Mouse (Mus musculus) urinary bladder, postnatal 4 days (tissue): ENCODE data around the gene Ptprm.

Source experiments
- DNase-seq, 2 experiments: peaks; one replicate each; pipeline ENCODE4 v3.0.0; 2021 to 2022; ENCODE audit warnings: low spot score in 2 of 2

Gene Ptprm

DNA sequence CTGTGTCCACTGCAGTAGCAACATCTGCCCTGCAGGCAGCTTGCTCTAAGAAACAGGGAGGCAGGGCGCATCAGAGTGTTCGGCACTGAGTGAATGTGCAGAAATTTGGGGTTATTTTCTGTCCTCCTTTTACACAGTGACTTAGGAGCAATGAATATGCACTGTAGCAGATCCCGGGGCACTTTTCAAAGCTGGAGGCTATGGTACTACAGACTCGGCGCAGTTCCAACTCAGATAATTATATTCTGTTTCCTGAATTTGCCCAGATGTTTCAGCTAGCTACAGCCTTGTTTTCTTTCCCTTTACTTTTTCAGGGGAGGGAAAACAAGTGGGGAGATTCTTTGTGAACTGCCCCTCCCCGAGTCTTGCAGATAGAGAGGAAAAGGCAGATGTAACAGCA is 281.1 kb downstream of the Ptprm start:
- DNase-seq = no peak

- DNase-seq = no peak
Observed at GRCm38 (mm10) chr17:67071231-67072009, 282.8 kb downstream of the Ptprm start.

DNA sequence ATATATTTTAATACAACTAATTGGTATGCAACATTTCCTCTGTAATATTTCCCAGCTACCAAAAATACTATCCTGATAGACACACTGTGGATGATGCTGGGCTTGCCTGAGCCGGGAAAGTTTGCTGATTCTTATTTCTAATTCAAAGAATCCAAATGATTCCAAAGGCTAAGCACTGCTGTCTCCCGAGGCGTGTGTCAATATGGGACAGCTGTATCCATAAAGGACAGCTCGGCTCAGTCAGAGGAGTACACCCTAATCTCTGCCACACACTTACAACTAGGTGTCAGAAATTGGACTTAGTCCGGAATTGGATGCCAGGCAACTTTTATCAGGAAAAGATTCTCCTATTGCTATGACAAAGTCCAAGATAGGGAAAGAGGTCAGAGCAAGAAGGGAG is 290.6 kb downstream of the Ptprm start:
- DNase-seq = no peak

GRCm38 (mm10) chr17:67055681-67056080 is 298.6 kb downstream of the Ptprm start:
- no peak for DNase-seq

GRCm38 (mm10) chr17:67054202-67054601 is 300.1 kb downstream of the Ptprm start:
- no peak for DNase-seq

DNA sequence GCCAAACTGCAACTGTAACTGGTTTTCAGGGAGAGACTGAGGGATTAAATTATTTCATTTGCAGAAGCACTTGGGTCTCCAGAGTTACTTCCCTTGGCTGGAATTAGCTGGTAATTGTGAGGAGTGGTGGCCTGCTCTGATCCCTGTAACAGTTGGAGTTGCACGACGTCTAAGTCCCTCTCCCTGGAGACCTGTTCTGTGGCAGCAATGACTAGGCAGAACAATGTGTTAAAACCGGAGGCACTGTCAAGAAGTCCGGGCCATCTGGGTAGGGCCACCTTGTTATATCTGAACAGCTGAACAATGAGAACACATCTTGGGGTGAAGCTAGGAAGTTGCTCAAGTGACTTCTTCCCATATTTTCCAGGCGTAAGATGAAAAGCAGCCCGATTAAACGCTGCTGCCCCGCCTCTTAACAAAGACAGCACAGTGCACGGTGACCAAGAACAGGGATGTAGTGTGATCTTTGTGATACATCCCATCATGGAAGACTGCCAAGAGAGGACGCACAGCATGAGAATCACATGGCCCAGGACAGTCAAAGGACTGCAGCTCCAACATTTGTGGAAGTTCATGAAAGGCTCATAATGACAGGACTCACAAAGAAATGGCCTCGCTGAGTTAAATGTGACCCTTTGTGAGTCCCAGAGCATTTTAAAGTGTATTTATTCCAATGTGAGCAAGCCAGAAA is 301.5 kb downstream of the Ptprm start:
- no peak for DNase-seq

DNA sequence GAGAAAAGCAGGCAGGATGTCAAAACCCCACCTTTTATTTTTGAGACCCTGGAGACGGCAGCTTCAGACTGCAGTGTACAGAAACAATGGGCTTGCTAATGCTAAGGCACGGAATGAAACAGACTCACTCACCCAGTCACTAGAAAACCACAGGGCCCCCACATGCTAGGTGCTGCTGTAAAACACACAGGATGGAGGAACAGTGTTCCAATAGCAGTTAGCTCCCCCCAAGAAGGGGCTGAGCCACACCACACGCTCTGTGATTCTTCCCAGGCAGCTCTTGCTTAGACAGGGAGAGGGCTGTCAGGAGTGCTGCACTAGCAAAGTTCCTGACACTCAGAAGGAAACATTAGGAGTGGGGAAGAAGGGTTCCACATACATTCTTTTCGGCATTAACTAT is 306.6 kb downstream of the Ptprm start:
- DNase-seq = no peak

DNA sequence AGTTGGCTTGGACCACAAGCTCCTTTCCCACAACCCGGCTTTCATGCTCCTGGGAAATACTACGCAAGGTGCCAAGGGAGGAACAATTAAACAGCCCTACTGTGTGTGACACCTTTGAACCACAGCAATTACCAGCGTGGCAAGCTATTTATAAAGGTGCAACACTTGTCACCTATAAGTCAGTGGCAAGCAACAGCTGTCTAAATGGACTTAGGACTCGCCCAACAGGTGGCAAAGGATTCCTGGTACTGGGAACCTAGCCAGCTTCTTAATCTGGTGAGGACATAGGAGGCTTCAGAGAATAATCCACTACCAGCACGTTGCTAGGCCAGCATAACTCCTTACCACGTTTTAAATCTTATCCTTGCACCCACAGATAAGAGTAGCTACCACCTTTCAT is 315.7 kb downstream of the Ptprm start:
- no peak for DNase-seq

DNA sequence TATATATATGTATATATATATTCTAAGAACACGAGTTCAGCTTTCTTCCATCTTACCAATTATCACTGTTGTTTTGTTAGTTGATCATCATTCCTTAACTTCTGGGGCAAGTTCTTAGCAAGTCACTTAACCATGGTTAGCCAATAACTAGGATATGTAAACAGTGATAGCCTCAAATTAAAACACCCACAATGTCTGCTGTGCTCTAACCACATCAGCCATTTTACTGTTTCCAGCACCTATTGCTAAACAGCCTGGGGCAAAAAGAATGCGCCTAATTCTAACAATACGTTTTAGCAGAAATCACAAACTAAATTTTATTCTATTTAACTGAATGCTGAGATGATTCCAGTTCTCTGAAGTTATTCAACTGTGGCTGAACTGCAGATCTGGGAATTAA is 320.7 kb downstream of the Ptprm start:
- no peak for DNase-seq

GRCm38 (mm10) chr17:67032021-67032420 is 322.2 kb downstream of the Ptprm start:
- DNase-seq = no peak

- no peak for DNase-seq
Observed at GRCm38 (mm10) chr17:67031341-67031740, 322.9 kb downstream of the Ptprm start.

DNA sequence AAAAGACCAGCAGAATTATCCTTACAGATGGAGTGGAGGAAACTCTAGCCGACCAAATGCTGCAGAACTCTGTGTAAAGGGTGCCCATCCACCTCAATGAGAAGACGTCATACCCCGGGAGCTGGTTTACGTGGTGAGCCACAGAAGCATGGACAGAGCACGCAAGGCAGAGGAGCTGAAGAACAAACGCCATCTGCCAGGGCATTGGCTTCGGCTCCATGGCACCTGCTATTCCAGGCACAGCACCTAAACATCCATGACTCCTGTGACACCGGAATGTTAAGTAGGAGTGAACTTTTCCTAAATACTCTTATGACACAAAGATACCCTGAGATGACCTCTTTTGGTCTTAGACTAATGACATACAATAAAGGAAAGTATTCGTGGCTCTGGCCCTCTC is 327.0 kb downstream of the Ptprm start:
- DNase-seq = no peak

DNA sequence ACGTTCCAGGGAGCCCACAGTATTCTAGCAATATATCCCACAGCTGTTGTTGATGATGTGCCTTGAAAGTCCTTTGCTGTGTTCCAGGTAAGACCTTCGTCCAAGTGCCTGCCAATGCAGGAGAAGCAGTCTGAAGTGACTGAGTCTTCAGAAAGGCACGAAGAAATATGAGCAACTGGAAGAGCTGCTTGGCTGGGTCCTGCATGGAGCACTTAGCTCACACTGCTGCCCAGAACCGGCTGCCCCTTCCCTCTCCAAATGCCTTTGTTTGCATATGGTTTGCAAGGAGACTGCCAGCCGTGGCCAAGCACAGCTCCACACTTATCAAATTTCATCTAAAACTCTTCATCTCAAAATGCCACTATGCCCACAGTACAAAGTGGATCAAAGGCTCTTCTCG is 337.8 kb downstream of the Ptprm start:
- DNase-seq = no peak

GRCm38 (mm10) chr17:67013217-67013616 is 341.0 kb downstream of the Ptprm start:
- no peak for DNase-seq

GRCm38 (mm10) chr17:67011836-67012583 is 342.2 kb downstream of the Ptprm start:
- no peak for DNase-seq

GRCm38 (mm10) chr17:67010136-67010535 is 344.1 kb downstream of the Ptprm start:
- DNase-seq = no peak

DNA sequence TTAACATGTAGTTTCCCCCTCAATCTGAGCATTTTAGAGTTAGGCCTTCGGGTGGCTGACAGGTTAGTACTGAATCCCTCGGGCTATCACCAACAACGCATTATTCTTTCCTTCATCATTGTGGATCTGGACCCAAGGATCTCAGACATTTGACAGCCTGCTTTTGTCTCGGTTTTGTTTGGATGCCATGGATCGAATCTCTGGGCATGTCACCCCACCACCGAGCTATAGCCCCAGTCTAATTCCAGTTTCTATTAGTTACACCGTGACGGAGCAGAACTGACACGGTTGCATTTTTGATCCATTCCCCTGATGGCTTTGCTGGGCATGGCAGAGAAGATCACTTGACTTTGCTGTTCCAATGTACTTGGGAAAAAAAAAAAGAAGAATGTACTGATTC is 346.1 kb downstream of the Ptprm start:
- no peak for DNase-seq

- peak; percentile 70 to 79 for DNase-seq
Observed at GRCm38 (mm10) chr17:67006740-67007385, 347.4 kb downstream of the Ptprm start.

DNA sequence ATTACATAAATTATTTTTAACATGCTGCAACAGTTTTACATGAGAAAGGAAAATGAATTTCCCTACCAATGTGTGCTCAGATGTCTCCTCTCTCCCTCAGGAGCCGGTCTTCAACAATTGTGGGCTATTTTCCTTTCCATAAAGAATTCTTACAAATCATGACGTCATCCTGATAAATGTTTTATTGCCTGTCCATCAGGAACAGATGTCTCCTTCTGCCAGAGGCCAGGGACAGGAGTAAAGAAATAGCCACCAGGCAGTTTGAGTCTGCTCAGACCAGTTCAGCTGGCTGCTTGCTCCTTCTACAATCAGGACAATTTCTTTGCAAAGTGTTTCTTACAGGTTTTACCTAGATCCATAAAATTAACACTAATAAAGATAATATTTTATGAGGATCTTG is 357.4 kb downstream of the Ptprm start:
- no peak for DNase-seq

DNA sequence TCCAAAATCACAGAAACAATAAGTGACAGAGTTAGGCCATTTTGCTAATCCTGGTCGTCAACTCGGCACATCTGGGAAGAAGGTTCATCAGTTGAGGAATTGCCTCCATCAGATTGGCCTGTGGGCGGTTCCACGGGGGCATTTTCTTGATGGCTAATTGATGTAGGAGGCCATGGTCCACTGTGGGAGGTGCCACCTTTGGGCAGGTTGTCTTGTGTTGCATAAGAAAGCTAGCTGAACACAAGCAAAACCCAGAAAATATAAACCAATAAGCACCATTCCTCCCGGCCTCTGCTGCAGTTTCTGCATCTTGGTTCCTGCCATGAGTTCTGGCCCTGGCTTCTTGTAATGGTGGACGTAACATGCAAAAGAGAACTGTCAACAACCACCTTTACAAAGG is 358.2 kb downstream of the Ptprm start:
- no peak for DNase-seq

DNA sequence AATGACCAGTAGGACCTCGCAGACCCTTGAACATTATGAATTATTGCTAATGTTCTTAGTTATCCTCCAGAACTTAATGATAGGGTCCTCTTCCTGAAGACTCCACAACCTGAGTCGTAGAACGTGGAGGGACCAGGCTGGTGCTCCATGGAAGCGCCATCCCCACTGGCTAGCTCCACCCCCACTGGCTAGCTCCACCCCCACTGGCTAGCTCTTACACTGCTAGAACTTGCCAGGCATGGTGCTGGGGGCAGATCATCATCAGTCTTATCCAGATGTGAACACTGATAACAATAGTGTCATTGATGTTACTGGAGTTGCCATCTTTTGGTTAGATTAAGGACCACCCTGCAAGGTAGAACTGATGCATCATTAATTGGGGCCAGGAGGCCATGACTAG is 362.4 kb downstream of the Ptprm start:
- DNase-seq = no peak

- DNase-seq = no peak
Observed at GRCm38 (mm10) chr17:66990761-66991160, 363.5 kb downstream of the Ptprm start.
